In genomic region chr5:93207555-93207954, GRCm38 (mm10) we compare ENCODE assay signal across 8 mouse cellular contexts. TPM values are rescaled to one million over a fixed set of nuclear protein-coding genes. Genes with fewer than 3 reads are reported as not detected.
DNase-seq lines count a peak whose midpoint lies in the region; ATAC-seq and TF ChIP-seq lines count a peak whose summit lies in the region.

No protein-coding gene starts in this region.

- H3K4me3 ChIP-seq in erythroblast, embryonic 14.5 days (replicated peaks), result peak overlapping the region; percentile 87
- H3K4me3 ChIP-seq in lung, postnatal 0 days (ENCODE audit: low read depth, low read length), result no peak overlapping the region
- no peak overlapping the region for H3K4me3 ChIP-seq in hindbrain, embryonic 12.5 days
- peak overlapping the region; percentile 67 for H3K4me3 ChIP-seq in myocyte

- no peak overlapping the region for H3ac ChIP-seq in myocyte (ENCODE audit: control insufficient read depth, insufficient read length)

- H3K4me2 ChIP-seq in lung, postnatal 0 days (replicated peaks; ENCODE audit: low read depth, low read length), result 0 out of 2 replicates have a peak overlapping the region, but pooled peaks have one; percentile 72
- peak overlapping the region; percentile 81 for H3K4me2 ChIP-seq in hindbrain, embryonic 12.5 days (replicated peaks)
- H3K4me2 ChIP-seq in myocyte (ENCODE audit: low read depth), result peak overlapping the region; percentile 94

- 61% methylated on average over 1 of the region's 1 CpGs for WGBS in lung, postnatal 0 days
- 75% methylated on average over 1 of the region's 1 CpGs for WGBS in hindbrain, embryonic 12.5 days

- no peak overlapping the region for H3K9ac ChIP-seq in lung, postnatal 0 days (replicated peaks; ENCODE audit: low read depth)
- 0 out of 2 replicates have a peak overlapping the region, but pooled peaks have one; percentile 35 for H3K9ac ChIP-seq in hindbrain, embryonic 12.5 days

- no peak for TF ChIP-seq EP300 in lung, postnatal 0 days (IDR thresholded peaks at IDR 0.05)

- no peaks in the 10 kb centered on the region for H3K9me3 ChIP-seq in erythroblast, embryonic 14.5 days (ENCODE audit: control insufficient read depth, low read length)
- no peaks in the 10 kb centered on the region for H3K9me3 ChIP-seq in lung, postnatal 0 days (ENCODE audit: low read length)
- no peaks in the 10 kb centered on the region for H3K9me3 ChIP-seq in hindbrain, embryonic 12.5 days (replicated peaks)

- H3K79me2 ChIP-seq in myocyte (ENCODE audit: control insufficient read depth, insufficient read depth), result peaks cover 32% of the 10 kb centered on the region

- H3K27ac ChIP-seq in lung, postnatal 0 days (ENCODE audit: low read length), result peak overlapping the region; percentile 90; the same call in 1 of the 2 replicates
- H3K27ac ChIP-seq in hindbrain, embryonic 12.5 days, result no peak overlapping the region

- H3K27me3 ChIP-seq in erythroblast, embryonic 14.5 days (ENCODE audit: control insufficient read depth), result no peaks in the 10 kb centered on the region
- no peaks in the 10 kb centered on the region for H3K27me3 ChIP-seq in lung, postnatal 0 days (replicated peaks; ENCODE audit: insufficient read depth, low read length)
- no peaks in the 10 kb centered on the region for H3K27me3 ChIP-seq in hindbrain, embryonic 12.5 days
- H3K27me3 ChIP-seq in myocyte (ENCODE audit: control insufficient read depth, insufficient read depth, insufficient read length), result no peaks in the 10 kb centered on the region

- peaks cover 5% of the 10 kb centered on the region for H3K36me3 ChIP-seq in erythroblast, embryonic 14.5 days (ENCODE audit: control insufficient read depth)
- H3K36me3 ChIP-seq in lung, postnatal 0 days (ENCODE audit: insufficient read depth, low read length), result no peaks in the 10 kb centered on the region
- H3K36me3 ChIP-seq in hindbrain, embryonic 12.5 days, result no peaks in the 10 kb centered on the region
- H3K36me3 ChIP-seq in myocyte (ENCODE audit: control insufficient read depth, insufficient read depth), result no peaks in the 10 kb centered on the region

- peaks cover 29% of the 10 kb centered on the region for H3K4me1 ChIP-seq in erythroblast, embryonic 14.5 days (ENCODE audit: control insufficient read depth)
- H3K4me1 ChIP-seq in lung, postnatal 0 days (ENCODE audit: insufficient read depth, low read depth, low read length), result peaks cover 2% of the 10 kb centered on the region
- peaks cover 16% of the 10 kb centered on the region for H3K4me1 ChIP-seq in hindbrain, embryonic 12.5 days

- no peak for ATAC-seq in erythroblast, adult 5-6 weeks (replicated peaks; ENCODE audit: low FRiP score, poor library complexity, severe bottlenecking)
- ATAC-seq in lung, postnatal 0 days, result no peak
- ATAC-seq in hindbrain, embryonic 12.5 days (ENCODE audit: low FRiP score), result no peak

- TF ChIP-seq CTCF in lung, postnatal 0 days (IDR thresholded peaks at IDR 0.05), result no peak

- DNase-seq in lung, postnatal 0 days (ENCODE audit: low spot score), result no peak
- no peak for DNase-seq in lung, postnatal 4 days
- no peak for DNase-seq in cerebellum, postnatal 36 days
- no peak for DNase-seq in left cerebral cortex, adult 8-10 months (ENCODE audit: low spot score in 2 of 2)

- no peak for TF ChIP-seq POLR2A in myocyte (IDR thresholded peaks at IDR 0.05; ENCODE audit: insufficient read length, low read depth)

TF ChIP-seq in myocyte, 11 proteins besides CTCF, POLR2A, EP300 and RAD21:
- TF ChIP-seq MAX (IDR thresholded peaks at IDR 0.05; ENCODE audit: low read depth) (no peak), USF1 (IDR thresholded peaks at IDR 0.05; ENCODE audit: low read depth) (no peak), E2F4 (IDR thresholded peaks at IDR 0.05; ENCODE audit: insufficient read depth) (no peak), REST (IDR thresholded peaks at IDR 0.05; ENCODE audit: insufficient read depth, insufficient read length) (no peak), CEBPB (IDR thresholded peaks at IDR 0.05; ENCODE audit: insufficient read depth, poor library complexity, severe bottlenecking) (no peak), MYOG (IDR thresholded peaks at IDR 0.05; ENCODE audit: control insufficient read depth in 1 of 3, insufficient read depth in 1 of 3, insufficient read length in 2 of 3, low read depth in 2 of 3) (no peak), TCF12 (IDR thresholded peaks at IDR 0.05; ENCODE audit: insufficient read depth, poor library complexity, severe bottlenecking) (no peak), MYOD1 (IDR thresholded peaks at IDR 0.05; ENCODE audit: control insufficient read depth in 1 of 3, insufficient read length in 2 of 3, low read depth in 2 of 3) (no peak), POLR2AphosphoS2 (IDR thresholded peaks at IDR 0.05; ENCODE audit: insufficient read length, low read depth) (no peak), TCF3 (IDR thresholded peaks at IDR 0.05; ENCODE audit: insufficient read length, low read depth) (no peak), SRF (IDR thresholded peaks at IDR 0.05; ENCODE audit: control insufficient read depth, insufficient read length, low read depth) (no peak)

RNA-seq across cellular contexts. Expression of gene 2010109A12Rik, which starts 1.2 kb away (rescaled TPM):
- polyA plus RNA-seq in erythroblast, embryonic 14.5 days (2012), result not detected in 2 replicates
- 1.0 TPM in 1 of 2 replicates, not detected in the other for total RNA-seq in erythroblast, adult 5-6 weeks (2015; ENCODE audit: low replicate concordance)
- 1.3 and 4.8 TPM in 2 replicates for total RNA-seq in erythroblast, adult 5-6 weeks (2017; ENCODE audit: low replicate concordance)
- polyA plus RNA-seq in lung, postnatal 0 days (2015; fragmentation: Nextera tagmentation; extraction: Ambion mirVana), result 2.4 and 3.2 TPM in 2 replicates
- polyA plus RNA-seq in hindbrain, embryonic 12.5 days (2016; fragmentation: Nextera tagmentation; extraction: Ambion mirVana), result 1.5 and 2.9 TPM in 2 replicates
- polyA plus RNA-seq in myocyte (2012; fragmentation: generic; extraction: Trizol), result not detected
- total RNA-seq in left cerebral cortex, adult 8-10 months (2022), result 1 to 10 TPM in 2 of 4 experiments, under 1 TPM in 2; 0.40 to 1.3 (median 1.1) TPM

RNA-seq across cellular contexts. Expression of gene Ccni, which starts 1.3 kb away (rescaled TPM):
- 5.8 and 8.2 TPM in 2 replicates for polyA plus RNA-seq in erythroblast, embryonic 14.5 days (2012)
- total RNA-seq in erythroblast, adult 5-6 weeks (2015; ENCODE audit: low replicate concordance), result 121 and 147 TPM in 2 replicates
- 143 and 150 TPM in 2 replicates for total RNA-seq in erythroblast, adult 5-6 weeks (2017; ENCODE audit: low replicate concordance)
- 81.3 and 92.2 TPM in 2 replicates for polyA plus RNA-seq in lung, postnatal 0 days (2015; fragmentation: Nextera tagmentation; extraction: Ambion mirVana)
- polyA plus RNA-seq in hindbrain, embryonic 12.5 days (2016; fragmentation: Nextera tagmentation; extraction: Ambion mirVana), result 161 and 170 TPM in 2 replicates
- 132 TPM for polyA plus RNA-seq in myocyte (2012; fragmentation: generic; extraction: Trizol)
- 100 to 1,000 TPM; 272 to 320 (median 294) TPM for total RNA-seq in left cerebral cortex, adult 8-10 months (2022)

RNA-seq across cellular contexts. Expression of gene Ccng2, which starts 59.5 kb away (rescaled TPM):
- 0.82 and 1.4 TPM in 2 replicates for polyA plus RNA-seq in erythroblast, embryonic 14.5 days (2012)
- 38.0 and 49.1 TPM in 2 replicates for total RNA-seq in erythroblast, adult 5-6 weeks (2015; ENCODE audit: low replicate concordance)
- 47.9 and 48.8 TPM in 2 replicates for total RNA-seq in erythroblast, adult 5-6 weeks (2017; ENCODE audit: low replicate concordance)
- polyA plus RNA-seq in lung, postnatal 0 days (2015; fragmentation: Nextera tagmentation; extraction: Ambion mirVana), result 50.2 and 51.2 TPM in 2 replicates
- 123 and 134 TPM in 2 replicates for polyA plus RNA-seq in hindbrain, embryonic 12.5 days (2016; fragmentation: Nextera tagmentation; extraction: Ambion mirVana)
- polyA plus RNA-seq in myocyte (2012; fragmentation: generic; extraction: Trizol), result 22.9 TPM
- 10 to 100 TPM; 35.5 to 39.6 (median 38.0) TPM for total RNA-seq in left cerebral cortex, adult 8-10 months (2022)

Comparison
In these comparisons a context has a peak if more than half of its experiments do, and no peak if none do; other contexts are left out.
1. H3K4me3 ChIP-seq: peak in erythroblast, embryonic 14.5 days (single experiment) and myocyte (single experiment); none in lung, postnatal 0 days (single experiment) and hindbrain, embryonic 12.5 days (single experiment).
2. RNA of gene Ccng2, which starts 59.5 kb away (polyA plus RNA-seq): 123 to 134 TPM in hindbrain, embryonic 12.5 days, 50.2 to 51.2 TPM in lung, postnatal 0 days and 22.9 TPM in myocyte (single experiment); 0.82 to 1.4 TPM in erythroblast, embryonic 14.5 days; every median in the first group is over 10 times any median in the second.
3. Peak in every context shown above with its lines, with median percentiles within 50 percentile points of each other: H3K4me2 ChIP-seq.